Mouse (Mus musculus) hindbrain, postnatal 0 days (tissue): Measurements from ENCODE around the gene Tyw3. TPM values are rescaled to one million over a fixed set of nuclear protein-coding genes. Genes with fewer than 3 reads are reported as not detected.

Experiments
- ATAC-seq: fragments of 200-750 bp; cut with Nextera tagmentation; 2 replicates; pipeline ENCODE4 v1.8.0; 2017; ENCODE audit warnings: mild to moderate bottlenecking, moderate TSS enrichment, moderate library complexity
- DNase-seq: peaks from one replicate; pipeline ENCODE4 v3.0.0-alpha.2; 2015; ENCODE audit warnings: low spot score
- H3K27ac ChIP-seq: fragments of 300-500 bp; sonication (generic); 2 replicates; pipeline ENCODE4 v1.5.1; 2014; ENCODE audit warnings: mild to moderate bottlenecking
- H3K27me3 ChIP-seq: fragments of 300-500 bp; sonication (generic); 2 replicates; pipeline ENCODE4 v1.6.1; 2014; ENCODE audit warnings: low read length, mixed read lengths; ENCODE audit not compliant: insufficient read depth
- H3K36me3 ChIP-seq: fragments of 300-500 bp; sonication (generic); 2 replicates; pipeline ENCODE4 v1.6.1; 2014; ENCODE audit warnings: low read length, mixed read lengths; ENCODE audit not compliant: insufficient read depth
- H3K4me1 ChIP-seq: fragments of 300-500 bp; sonication (generic); 2 replicates; pipeline ENCODE4 v1.6.1; 2014; ENCODE audit warnings: antibody characterized with exemption, low read length, mixed read lengths; ENCODE audit not compliant: insufficient read depth
- H3K4me2 ChIP-seq: fragments of 300-500 bp; sonication (generic); 2 replicates; pipeline ENCODE4 v1.6.1; 2014; ENCODE audit warnings: low read depth, mild to moderate bottlenecking, low read length, moderate library complexity, mixed read lengths
- H3K4me3 ChIP-seq: fragments of 300-500 bp; sonication (generic); 2 replicates; pipeline ENCODE4 v1.5.1; 2014; ENCODE audit warnings: low read length
- H3K9ac ChIP-seq: fragments of 300-500 bp; sonication (generic); replicated peaks from 2 replicates; pipeline ENCODE4 v1.6.1; 2014; ENCODE audit warnings: mild to moderate bottlenecking, low read length, moderate library complexity, mixed read lengths
- H3K9me3 ChIP-seq: fragments of 300-500 bp; sonication (generic); 2 replicates; pipeline ENCODE4 v1.6.1; 2016; ENCODE audit warnings: low read length, mixed read lengths
- CTCF ChIP-seq: IDR thresholded peaks from 2 replicates; pipeline ENCODE4 v1.5.1; 2016; ENCODE audit warnings: antibody characterized with exemption, control low read depth, low read depth
- WGBS: fragments of 180-500 bp; shearing (Covaris S2); extraction: QIAGEN DNeasy Blood & Tissue Kit; methylation state at CpG from one replicate; pipeline ENCODE4 v1.1.7; 2014; 5-methylcytosine and 5-hydroxymethylcytosine counted together
- polyA plus RNA-seq: library from polyadenylated mRNA; unstranded; fragments of >200 nt; fragmentation: Nextera tagmentation; extraction: Ambion mirVana; gene quantifications from 2 replicates; pipeline ENCODE4 v1.2.1, GENCODE M21; 2015
- total RNA-seq: library from RNA; depleted of rRNA; stranded (reverse); fragments of >200 nt; gene quantifications from 2 replicates; pipeline ENCODE4 v1.2.3, GENCODE M21; 2014

The Tyw3 gene
- total and polyA plus RNA-seq, 2 experiments from 2014 or later, result 8.1 to 21.4 TPM

- Histone ChIP-seq H3K4me1 (no peaks in the 10 kb centered on the region), H3K27ac (no peak overlapping the region), H3K4me3 (no peak overlapping the region), H3K4me2 (no peak overlapping the region), H3K27me3 (no peaks in the 10 kb centered on the region), H3K9me3 (no peaks in the 10 kb centered on the region), H3K9ac (no peak overlapping the region), H3K36me3 (no peaks in the 10 kb centered on the region)
- WGBS, result 93% methylated on average over 3 of the region's 3 CpGs
- TF ChIP-seq CTCF, result no peak
- ATAC-seq (no peak), DNase-seq (no peak)
Measured at GRCm38 (mm10) chr3:154611888-154612287, 15.0 kb upstream of the Tyw3 start.

GRCm38 (mm10) chr3:154607896-154608295 lies 11.0 kb upstream of the Tyw3 start:
- 89% methylated on average over 1 of the region's 1 CpGs for WGBS
- no peak for ATAC-seq
- H3K4me1 ChIP-seq, result no peaks in the 10 kb centered on the region
- H3K27me3 ChIP-seq, result no peaks in the 10 kb centered on the region
- H3K36me3 ChIP-seq, result no peaks in the 10 kb centered on the region
- H3K9ac ChIP-seq, result no peak overlapping the region
- TF ChIP-seq CTCF, result no peak
- DNase-seq, result no peak
- H3K4me2 ChIP-seq, result no peak overlapping the region
- no peaks in the 10 kb centered on the region for H3K9me3 ChIP-seq
- no peak overlapping the region for H3K4me3 ChIP-seq
- H3K27ac ChIP-seq, result no peak overlapping the region

- ATAC-seq, result no peak
- DNase-seq, result no peak
- no peak overlapping the region for H3K27ac ChIP-seq
- TF ChIP-seq CTCF, result no peak
- H3K4me1 ChIP-seq, result no peaks in the 10 kb centered on the region
- H3K4me3 ChIP-seq, result no peak overlapping the region
- WGBS, result 60% methylated on average over 5 of the region's 5 CpGs
- H3K27me3 ChIP-seq, result no peaks in the 10 kb centered on the region
- H3K9ac ChIP-seq, result no peak overlapping the region
- H3K4me2 ChIP-seq, result no peak overlapping the region
- no peaks in the 10 kb centered on the region for H3K9me3 ChIP-seq
- H3K36me3 ChIP-seq, result no peaks in the 10 kb centered on the region
Measured at GRCm38 (mm10) chr3:154604871-154605270, 8.0 kb upstream of the Tyw3 start.

- Histone ChIP-seq H3K4me2 (no peak overlapping the region), H3K4me1 (no peaks in the 10 kb centered on the region), H3K9ac (no peak overlapping the region), H3K27ac (no peak overlapping the region), H3K36me3 (no peaks in the 10 kb centered on the region), H3K4me3 (no peak overlapping the region), H3K27me3 (no peaks in the 10 kb centered on the region), H3K9me3 (no peaks in the 10 kb centered on the region)
- DNase-seq (no peak), ATAC-seq (no peak)
- no peak for TF ChIP-seq CTCF
Measured at GRCm38 (mm10) chr3:154602141-154602540, 5.2 kb upstream of the Tyw3 start.

- 35% methylated on average over 7 of the region's 7 CpGs for WGBS
- Histone ChIP-seq H3K36me3 (peaks cover 10% of the 10 kb centered on the region; the same call in 1 of the 2 replicates), H3K27ac (peak overlapping the region; percentile 97; the same call in 1 of the 2 replicates), H3K9me3 (no peaks in the 10 kb centered on the region), H3K4me3 (peak overlapping the region; percentile 72), H3K27me3 (no peaks in the 10 kb centered on the region), H3K4me2 (peak overlapping the region; percentile 90), H3K4me1 (no peaks in the 10 kb centered on the region), H3K9ac (peak overlapping the region; percentile 69)
- DNase-seq, result no peak
- TF ChIP-seq CTCF, result no peak
- no peak for ATAC-seq
Measured at GRCm38 (mm10) chr3:154597561-154597960, 657 bp upstream of the Tyw3 start.

- Histone ChIP-seq H3K36me3 (peaks cover 18% of the 10 kb centered on the region), H3K4me2 (peak within 1 kb of the TSS; percentile 90), H3K9ac (peak within 1 kb of the TSS; percentile 69), H3K27me3 (no peaks in the 10 kb centered on the region), H3K4me1 (no peaks in the 10 kb centered on the region), H3K27ac (peak within 1 kb of the TSS; percentile 97), H3K4me3 (peak within 1 kb of the TSS; percentile 72), H3K9me3 (no peaks in the 10 kb centered on the region)
- ATAC-seq, result peak; percentile 91
- peak; percentile 93 for DNase-seq
- under 1% methylated on average over 25 of the region's 25 CpGs for WGBS
- peak; percentile 93 for TF ChIP-seq CTCF
Measured at GRCm38 (mm10) chr3:154596488-154596933, 393 bp downstream of the Tyw3 start, which contains the start of gene Cryz. TSS of gene Cryz (plus strand) at chr3:154596711.

- Histone ChIP-seq H3K4me1 (no peaks in the 10 kb centered on the region), H3K4me2 (no peak overlapping the region), H3K9ac (no peak overlapping the region), H3K27me3 (no peaks in the 10 kb centered on the region), H3K36me3 (peaks cover 28% of the 10 kb centered on the region), H3K27ac (no peak overlapping the region), H3K9me3 (no peaks in the 10 kb centered on the region), H3K4me3 (no peak overlapping the region)
- 92% methylated on average over 6 of the region's 6 CpGs for WGBS
- ATAC-seq (no peak), DNase-seq (no peak)
- TF ChIP-seq CTCF, result no peak
Measured at GRCm38 (mm10) chr3:154594156-154594555, 2.7 kb downstream of the Tyw3 start.
